Mouse (Mus musculus): ENCODE measurements around the gene Dock1.

Dock1 gene

GRCm38 (mm10) chr7:135076904-135077303 is 406.4 kb downstream of the Dock1 start:
- DNase-seq, result no peak

GRCm38 (mm10) chr7:135077340-135077739 is 406.9 kb downstream of the Dock1 start:
- no peak for DNase-seq

GRCm38 (mm10) chr7:135077806-135078205 is 407.4 kb downstream of the Dock1 start:
- no peak for DNase-seq

- DNase-seq, result peak; percentile 75
These were observed 413.0 kb downstream of the Dock1 start for GRCm38 (mm10) chr7:135083421-135083820.

GRCm38 (mm10) chr7:135084069-135084468 is 413.6 kb downstream of the Dock1 start:
- peak; percentile 10 for DNase-seq

- DNase-seq, result no peak
These were observed 416.1 kb downstream of the Dock1 start for GRCm38 (mm10) chr7:135086556-135086955.

GRCm38 (mm10) chr7:135089626-135090025 is 419.2 kb downstream of the Dock1 start:
- DNase-seq, result no peak

- DNase-seq, result no peak
These were observed 423.4 kb downstream of the Dock1 start for GRCm38 (mm10) chr7:135093851-135094250.

GRCm38 (mm10) chr7:135101921-135102320 is 431.5 kb downstream of the Dock1 start:
- DNase-seq, result no peak

GRCm38 (mm10) chr7:135106536-135106935 is 436.1 kb downstream of the Dock1 start:
- no peak for DNase-seq

- DNase-seq, result no peak
These were observed 439.9 kb downstream of the Dock1 start for GRCm38 (mm10) chr7:135110307-135110706.

GRCm38 (mm10) chr7:135125296-135126065 is 455.0 kb downstream of the Dock1 start:
- no peak for DNase-seq

- DNase-seq, result peak; percentile 74
These were observed 462.0 kb downstream of the Dock1 start for GRCm38 (mm10) chr7:135132461-135132860.

- DNase-seq, result no peak
These were observed 464.2 kb downstream of the Dock1 start for GRCm38 (mm10) chr7:135134619-135135018.

GRCm38 (mm10) chr7:135139153-135139612 is 468.7 kb downstream of the Dock1 start:
- no peak for DNase-seq

GRCm38 (mm10) chr7:135144731-135145130 is 474.3 kb downstream of the Dock1 start:
- no peak for DNase-seq

- DNase-seq, result no peak
These were observed 480.5 kb downstream of the Dock1 start for GRCm38 (mm10) chr7:135150926-135151325.

- no peak for DNase-seq
These were observed 487.1 kb downstream of the Dock1 start for GRCm38 (mm10) chr7:135157571-135157970.

- DNase-seq, result no peak
These were observed 487.9 kb downstream of the Dock1 start for GRCm38 (mm10) chr7:135158381-135158780.

- no peak for DNase-seq
These were observed 489.2 kb downstream of the Dock1 start for GRCm38 (mm10) chr7:135159606-135160005.

GRCm38 (mm10) chr7:135165155-135165554 is 494.7 kb downstream of the Dock1 start:
- peak; percentile 9 for DNase-seq

- DNase-seq, result no peak
These were observed 499.5 kb downstream of the Dock1 start for GRCm38 (mm10) chr7:135169936-135170335.

- no peak for DNase-seq
These were observed 501.8 kb downstream of the Dock1 start for GRCm38 (mm10) chr7:135172219-135172618.

GRCm38 (mm10) chr7:135194190-135194589 is 523.7 kb downstream of the Dock1 start:
- DNase-seq, result no peak

GRCm38 (mm10) chr7:135195631-135196030 is 525.2 kb downstream of the Dock1 start:
- DNase-seq, result no peak
